Mouse (Mus musculus): ENCODE measurements around the gene Zfp433.
"Not testable (repeated sequence)": the region's sequence is repeated elsewhere in the genome, so short reads cannot be mapped to it uniquely, and the experiment has no call there.

Gene Zfp433

DNA sequence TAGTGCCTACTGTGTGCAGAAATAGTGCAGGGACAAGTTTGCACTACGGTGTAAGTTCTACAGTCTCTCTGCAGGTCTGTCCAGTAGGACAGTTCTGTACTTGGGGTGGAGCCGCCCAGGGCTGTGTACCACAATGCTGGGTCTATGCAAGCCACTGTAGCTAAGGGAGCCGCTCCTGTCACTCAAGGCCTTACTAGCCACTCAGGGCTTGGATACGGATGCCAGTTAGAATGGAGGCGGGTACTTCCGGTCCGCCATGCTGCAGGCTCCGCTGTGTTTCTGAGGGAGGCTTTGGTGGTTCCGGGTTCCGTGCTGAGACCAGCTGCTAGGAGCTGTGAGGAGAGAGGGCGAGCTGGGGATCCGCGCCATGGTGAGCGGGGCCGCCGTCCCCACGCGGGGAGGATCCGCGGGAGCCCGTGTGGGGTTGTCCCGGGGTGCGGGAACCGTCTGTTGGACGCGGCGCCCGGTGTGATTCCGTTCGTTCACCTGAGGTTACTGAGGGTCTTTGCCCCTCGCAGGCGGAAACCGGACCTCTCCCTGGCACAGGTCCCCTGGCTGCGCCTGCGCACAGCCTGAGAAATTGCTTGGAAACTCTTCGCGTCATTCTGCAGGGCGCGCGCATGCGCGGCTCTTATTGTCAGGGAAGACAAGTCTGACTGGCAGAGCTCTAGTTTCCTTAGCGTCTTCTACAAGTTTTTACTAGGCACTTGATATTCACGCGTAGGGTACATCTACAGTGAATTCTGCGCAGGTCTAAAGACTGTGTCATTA lies at the start of gene Zfp433:
Gene Zfp433, plus strand, starts transcription at position 295 of the 771 bp plus-strand sequence.
- DNase-seq (ENCODE audit: low spot score) = not testable (repeated sequence)

DNA sequence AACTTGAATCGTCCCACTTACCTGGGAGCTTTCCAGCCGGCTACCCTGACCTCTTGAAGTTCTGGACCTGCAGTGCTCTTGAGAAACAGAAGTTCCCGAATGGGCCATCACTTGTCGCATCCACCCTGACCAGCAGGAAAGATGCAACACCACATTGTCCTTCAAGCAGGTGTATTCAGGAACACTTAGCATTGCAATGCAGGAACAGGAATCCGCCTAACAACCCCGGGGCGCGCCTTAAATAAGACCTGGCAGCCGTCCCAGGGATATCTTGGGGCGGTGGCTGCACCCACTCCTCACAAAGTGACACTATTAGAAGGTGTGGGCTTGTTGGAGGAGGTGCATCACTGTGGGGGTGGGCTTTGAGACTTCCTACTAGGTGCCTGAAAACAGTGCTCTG lies 49.4 kb upstream of the Zfp433 start:
- DNase-seq (ENCODE audit: low spot score) = no peak

- no peak for DNase-seq (ENCODE audit: low spot score)
Measured at GRCm38 (mm10) chr10:81656174-81656573, 48.5 kb upstream of the Zfp433 start.

- not testable (repeated sequence) for DNase-seq (ENCODE audit: low spot score)
Measured at GRCm38 (mm10) chr10:81687114-81687513, 17.5 kb upstream of the Zfp433 start.

DNA sequence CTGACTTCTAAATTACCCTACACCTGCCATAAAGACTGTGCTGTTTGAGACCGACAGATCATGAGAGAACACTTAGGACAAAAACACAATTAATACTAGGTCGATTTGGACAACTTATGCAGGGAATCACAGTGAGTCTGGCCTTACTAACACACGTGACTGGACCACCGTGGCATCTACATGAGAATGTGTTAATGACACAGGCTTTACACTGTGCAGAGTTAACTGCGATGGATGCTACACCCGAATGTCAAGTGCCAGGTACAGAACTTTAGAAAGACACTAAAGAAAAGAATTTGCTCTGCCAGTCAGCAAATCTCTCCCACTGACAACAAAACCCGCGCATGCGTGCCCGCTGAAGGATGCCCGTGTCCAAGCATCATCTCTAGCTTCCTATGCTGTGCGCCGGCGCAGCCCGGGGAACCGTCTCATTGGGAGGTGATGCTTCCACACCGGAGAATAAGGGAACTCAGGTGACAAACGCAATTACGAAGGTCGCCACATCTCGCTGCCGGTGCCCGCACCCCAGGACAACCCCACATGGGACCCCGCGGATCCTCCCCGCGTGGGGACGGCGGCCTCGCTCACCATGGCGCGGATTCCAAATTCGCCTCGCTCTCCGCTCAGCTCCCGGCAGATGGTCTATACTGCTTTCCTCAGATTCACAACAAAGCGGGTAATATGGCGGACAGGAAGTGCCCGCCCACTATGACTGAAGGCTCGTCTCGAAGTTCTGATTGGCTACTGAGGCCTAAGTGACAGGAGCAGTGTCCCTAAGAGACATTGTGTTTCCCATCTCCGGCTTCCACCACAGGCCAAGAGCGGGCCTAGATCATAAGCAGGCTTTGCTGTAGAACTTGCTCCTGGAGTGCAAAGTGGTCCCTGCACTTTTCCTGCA lies 66.1 kb downstream of the Zfp433 start, which contains the start of gene Gm3055:
Gene Gm3055, minus strand, starts transcription at position 656 of the 898 bp plus-strand sequence.
- not testable (repeated sequence) for DNase-seq (ENCODE audit: low spot score)

DNA sequence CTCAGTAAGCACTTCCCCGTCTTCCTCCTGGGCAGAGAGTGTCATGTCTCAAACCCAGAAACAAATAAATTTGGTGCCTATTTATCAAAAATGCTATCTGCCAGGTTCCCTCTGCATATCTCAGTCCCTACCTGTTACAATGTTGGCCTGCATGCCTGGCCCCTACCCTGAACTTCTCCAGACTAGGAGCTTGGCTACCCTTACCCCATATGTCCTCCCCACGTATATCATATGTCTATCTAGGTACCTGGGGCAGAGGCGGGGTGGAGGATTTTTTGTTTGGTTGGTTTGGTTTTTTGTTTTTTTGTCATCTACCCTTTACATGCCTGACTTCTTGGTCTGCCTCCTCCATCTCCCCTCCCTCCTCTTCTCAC lies 66.8 kb downstream of the Zfp433 start:
- not testable (repeated sequence) for DNase-seq (ENCODE audit: low spot score)
